Mouse (Mus musculus) R1 (cell line): ENCODE data around the gene Foxp4.

Experiments used
- DNase-seq: peaks from one replicate; pipeline ENCODE4 v3.0.0-alpha.2; 2018; ENCODE audit warnings: low read depth, low spot score

The Foxp4 gene

DNA sequence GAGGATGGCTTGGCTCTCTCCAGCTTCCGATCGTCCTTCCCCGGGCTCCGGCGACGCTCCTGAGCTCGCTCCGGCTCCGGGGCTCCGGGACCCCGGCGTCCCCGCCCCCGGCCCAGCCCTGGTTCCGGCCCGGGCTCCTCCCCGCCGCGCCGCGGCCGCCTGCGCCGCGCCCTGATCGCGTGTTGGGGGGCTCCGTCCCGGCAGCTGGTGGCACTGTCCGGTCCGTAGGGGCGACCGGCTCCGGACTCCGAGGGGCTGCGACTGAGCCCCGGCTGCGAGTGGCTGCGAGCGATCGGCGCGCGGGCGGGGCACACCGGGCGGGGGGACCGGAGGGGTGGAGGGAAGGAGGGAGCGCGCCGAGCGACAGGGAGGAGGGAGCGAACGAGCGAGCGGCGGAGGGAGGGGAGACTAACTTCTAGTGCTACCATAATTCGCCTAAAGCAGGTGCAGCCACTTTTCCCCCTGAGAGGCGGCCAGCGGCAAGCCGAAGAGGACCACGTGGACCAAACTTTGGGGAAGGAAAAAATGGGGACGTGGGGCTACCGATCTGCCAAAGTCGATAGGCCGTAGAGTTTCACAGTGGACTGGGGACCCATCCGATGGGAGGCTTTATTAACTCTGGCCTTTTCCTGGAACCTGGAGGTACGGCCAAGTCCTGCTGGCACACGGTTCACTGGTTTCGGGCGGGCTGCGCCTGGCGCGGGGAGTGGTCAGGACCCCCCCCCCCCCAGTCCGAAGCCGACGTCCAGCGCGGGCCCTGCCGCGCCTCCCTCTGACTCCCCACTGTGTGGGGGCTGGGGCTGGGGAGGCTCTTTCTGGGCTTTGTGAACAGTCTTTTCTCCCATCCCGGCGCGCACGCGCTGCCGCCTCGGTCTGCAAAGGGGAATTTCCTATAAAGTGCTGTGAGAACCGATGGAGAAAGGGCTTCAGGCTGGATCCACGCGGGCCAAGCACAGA, at the start of gene Foxp4:
TSS of gene Foxp4 (minus strand) at position 263 of the 957 bp plus-strand sequence.
- peak; percentile 94 for DNase-seq

DNA sequence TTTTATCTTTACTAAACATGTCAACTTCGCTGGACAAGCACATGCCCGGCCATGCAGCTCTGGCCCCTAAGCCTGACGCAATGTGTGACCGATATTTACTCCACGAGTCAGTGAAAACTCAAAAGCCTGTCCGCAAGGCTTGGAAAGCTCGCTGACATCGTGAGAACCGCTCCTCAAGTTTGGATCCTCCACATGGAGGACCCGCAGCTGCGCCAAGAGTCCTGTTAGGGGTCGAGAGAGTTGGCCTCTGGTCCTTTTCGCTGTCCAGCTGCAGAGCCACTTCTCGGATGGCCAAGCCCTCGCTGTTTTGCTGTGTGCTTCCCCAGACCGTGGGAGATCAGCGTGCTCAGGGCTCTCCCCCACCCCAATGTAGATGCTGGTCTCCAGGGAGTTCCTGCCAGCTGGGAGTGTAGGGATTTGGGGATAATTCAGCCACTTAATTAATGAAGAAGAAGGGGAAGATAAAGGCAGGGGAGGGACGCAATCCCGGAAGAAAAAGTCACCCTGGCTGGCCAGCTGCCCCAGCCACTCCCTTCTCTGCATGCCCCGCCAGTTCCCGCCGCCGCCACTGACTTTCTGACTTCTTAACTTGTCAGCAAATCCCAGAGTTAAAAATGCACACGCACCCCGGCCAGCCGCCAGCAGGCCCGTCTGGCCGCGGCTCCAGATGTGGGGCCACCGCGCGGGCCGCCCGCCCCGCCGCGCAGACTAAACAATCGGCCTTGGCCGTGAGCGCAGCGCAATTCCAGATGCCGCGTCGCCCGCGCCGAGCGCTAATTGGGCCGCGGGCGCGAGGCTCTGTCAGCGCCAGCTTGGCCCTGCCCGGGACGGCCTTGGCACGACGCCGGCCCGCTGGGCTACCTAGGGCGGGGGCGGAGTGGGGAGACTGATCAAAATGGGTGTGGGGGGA, 49.4 kb upstream of the Foxp4 start:
- DNase-seq, result peak; percentile 58

DNA sequence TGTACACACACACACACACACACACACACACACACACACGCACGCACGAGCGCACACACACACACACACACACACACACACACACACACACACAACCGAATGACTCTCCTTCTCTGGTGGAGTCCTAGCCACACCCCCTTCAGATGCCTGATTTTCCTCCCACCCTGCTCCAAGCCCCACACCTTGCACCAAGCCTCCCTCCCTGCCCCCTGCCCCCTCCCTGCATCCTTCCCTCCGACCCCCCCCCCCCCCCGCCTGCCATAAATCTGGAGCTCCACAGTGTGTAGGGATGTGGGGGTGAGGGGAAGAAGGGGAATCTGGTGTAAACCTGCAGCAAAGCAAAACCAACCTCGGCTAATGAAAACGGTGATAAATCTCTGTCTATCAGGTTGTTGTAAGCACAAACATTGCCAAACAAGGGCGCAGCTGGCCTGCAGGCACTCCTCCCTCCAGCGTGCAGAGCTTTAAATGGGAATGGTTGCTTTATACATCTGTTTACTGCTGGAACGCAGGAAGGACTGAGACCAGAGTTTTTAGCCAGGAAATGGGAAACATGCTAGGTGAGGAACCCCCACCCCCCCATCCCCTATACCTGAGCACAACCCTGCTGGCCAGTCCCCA, 41.5 kb upstream of the Foxp4 start:
- no peak for DNase-seq

DNA sequence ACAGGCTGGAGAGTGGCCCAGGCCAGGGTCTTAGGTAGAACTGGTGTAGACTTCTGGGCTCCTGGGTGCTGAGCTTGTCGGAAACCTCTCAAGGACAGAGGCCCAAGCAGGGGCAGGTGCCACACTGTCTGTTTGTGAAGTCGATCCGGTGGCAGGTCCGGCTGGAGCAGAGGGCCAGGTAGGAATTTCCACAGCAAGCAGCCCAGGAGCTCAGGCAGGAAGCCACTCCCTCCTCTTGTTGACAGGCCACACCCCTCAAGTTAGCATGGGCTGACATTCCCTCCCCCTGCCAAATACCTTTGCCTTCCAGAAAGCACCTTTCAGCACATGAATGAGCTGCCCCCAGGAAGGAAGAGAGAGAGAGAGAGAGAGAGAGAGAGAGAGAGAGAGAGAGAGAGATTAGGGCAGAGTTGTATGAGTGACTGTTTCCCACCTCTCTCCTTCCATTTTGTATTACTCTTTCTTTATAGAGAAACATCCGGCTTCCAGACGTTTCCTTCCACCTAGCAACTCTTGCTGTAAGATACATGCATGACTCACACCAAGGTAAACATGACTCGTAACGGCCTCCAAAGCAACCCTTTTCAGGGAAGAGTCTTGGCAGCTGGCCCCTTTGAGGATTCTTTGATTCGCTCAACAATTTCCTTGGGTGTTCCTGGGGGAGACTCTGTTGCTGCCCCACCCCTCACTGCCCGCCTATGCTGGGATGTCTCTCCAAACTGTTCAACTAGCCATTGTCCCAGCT, 33.8 kb upstream of the Foxp4 start:
- DNase-seq, result peak; percentile 92

DNA sequence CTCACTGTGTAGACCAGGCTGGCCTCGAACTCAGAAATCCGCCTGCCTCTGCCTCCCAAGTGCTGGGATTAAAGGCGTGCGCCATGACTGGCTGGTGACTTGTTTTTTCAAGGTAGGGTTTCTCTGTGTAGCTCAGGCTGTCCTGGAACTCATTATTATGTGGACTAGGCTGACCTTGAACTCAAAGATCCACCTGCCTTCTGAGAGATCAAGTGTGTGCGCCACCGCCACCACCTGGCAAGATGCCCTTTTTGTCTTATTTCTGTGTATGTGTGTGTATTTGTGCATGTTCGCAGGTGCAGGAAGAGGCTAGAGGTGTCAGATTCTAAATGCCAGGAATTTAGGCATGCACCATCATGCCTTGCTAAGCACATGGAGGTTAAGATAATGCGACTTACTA, 32.0 kb upstream of the Foxp4 start:
- peak; percentile 75 for DNase-seq

DNA sequence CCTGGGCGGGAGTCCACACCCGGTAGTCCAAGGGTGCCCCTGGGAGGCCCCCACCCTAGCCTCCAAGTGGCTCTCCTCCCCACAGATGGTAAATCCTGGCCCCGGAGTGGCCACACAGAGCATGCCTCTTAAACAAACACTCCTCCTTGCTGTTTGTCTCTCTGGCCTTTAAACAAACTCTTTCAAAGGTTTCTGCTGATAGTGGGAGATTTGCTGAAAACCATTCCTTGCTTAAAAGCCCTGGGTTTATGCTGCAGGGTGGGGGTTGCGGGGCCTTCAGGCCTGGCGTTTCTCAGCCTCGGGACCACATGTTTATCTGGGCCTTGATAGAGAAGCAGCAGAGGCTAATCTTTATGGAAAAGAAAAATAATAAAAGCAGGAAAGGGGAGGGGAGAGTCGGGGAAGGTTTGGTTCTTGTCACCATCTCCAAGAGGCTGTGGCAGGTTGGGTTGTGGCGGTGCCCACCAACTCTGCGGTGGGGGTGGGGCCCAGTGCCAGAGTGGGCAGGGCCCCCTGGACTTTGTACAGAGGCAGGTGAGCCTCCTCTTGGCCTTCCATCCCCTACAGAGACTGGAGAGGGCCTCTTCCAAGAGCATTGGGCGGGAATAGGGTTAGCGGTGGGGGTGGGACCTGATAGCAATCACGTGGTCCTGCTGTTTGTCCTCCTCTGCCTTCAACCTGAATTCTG, 30.8 kb upstream of the Foxp4 start:
- DNase-seq, result peak; percentile 66

DNA sequence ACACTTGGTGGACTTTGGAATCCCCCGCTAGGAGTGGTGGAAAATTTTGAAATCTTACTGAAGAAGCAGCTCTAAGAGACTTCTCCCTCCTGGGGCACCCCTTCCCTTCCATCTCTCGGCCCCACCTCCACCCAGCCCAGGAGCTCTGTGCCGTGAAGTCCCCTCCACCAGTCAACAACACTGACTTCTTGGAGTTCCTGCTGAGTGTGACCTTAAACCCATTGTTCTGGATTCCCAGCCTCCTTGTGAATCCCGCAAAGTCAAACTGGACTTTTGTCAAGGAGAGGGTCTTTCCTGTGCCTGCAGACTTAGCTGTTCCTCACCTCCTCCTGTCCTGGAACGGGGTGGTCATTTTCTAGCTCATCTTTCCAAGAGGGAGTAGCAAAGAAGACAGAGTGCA, 28.8 kb upstream of the Foxp4 start:
- DNase-seq, result peak; percentile 76

DNA sequence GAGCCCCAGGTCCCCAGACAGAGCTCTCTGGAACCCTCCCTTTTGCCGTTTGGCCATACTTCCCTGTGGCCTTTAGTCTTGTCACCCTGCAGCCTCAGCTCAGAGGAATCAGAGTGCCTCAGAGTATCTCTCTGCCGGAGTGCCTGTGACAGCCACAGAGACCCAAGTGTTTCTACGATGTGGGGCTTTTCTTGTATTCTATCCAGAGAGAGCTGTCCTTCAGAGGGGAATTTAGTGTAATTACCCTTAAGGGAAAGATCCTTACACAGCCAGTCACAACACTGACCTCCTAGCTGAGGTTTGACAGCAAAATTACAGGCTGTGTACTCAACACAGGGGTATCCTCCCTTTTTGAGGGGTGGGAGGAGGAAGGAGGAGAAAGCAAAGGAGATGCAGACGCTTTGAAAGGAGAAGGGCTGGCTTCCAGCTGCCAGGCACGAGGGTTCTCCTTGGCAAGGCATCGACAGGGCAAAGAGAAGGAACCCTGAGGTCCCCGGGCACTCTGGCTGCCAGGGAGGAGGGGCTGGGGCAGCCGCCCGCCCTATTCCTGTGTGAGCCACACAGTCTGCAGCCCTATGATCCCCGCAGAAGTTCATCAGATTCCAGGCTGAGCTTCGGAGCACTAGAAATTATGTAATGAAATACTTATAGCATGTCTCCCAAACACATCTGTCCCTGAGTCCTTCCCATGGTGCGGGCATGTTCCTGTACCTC, 28.1 kb upstream of the Foxp4 start:
- DNase-seq, result no peak

DNA sequence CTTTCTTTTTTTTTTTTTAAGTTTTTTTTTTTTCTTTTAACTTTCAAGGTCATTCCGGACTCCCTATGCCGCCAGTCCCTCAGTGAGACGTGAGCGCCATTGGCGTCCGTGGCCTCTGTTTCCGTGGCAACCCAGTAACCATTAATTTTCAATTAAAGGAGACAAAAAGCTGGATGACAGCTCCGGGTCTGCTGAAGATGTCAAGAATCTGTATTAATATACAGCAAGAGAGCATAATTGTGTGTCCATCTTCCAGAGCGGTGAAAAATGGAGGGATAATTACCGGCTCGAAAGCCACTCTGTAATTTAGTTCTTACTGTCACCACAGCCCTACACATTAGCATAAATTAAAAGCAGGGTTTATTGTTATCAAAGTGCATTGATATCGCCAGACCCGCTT, 27.0 kb upstream of the Foxp4 start:
- DNase-seq, result peak; percentile 39

DNA sequence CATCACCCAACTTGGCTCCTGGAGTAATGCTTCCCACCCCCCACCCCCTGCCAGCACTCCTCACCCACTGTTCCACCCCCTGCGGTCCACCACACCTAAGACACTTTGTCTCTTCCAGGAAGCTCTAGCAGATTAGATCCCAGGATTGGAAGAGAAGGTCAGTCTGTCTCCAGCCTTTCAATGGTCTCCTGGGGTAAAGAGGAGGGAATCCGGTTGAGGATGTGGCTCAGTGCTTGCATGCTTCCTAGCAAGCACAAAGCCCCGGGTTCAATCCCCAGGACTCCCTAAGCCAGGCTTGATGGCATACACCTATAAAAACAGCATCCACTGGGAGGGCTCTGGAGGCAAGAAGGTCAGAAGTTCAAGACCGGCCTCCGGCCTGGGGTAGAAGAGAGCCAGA, 26.4 kb upstream of the Foxp4 start:
- peak; percentile 65 for DNase-seq

DNA sequence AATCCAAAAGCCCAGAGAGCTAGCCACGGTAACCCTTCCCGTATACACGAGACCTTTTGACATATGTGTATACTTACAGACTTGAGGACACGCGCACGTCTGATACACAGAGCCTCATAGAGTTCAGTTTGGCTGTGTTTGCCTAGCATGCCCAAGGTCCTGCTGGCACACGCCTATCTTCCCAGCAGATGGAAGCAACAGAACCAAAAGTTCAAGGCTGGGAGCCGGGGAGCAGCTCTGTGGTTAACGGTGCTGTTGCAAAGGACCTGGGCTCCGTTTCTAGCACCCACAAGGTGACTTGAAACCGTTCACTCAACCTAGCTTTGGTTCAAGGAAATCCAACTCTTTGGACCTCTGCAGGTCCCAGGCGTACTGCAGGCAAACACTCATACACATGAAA, 25.0 kb upstream of the Foxp4 start:
- no peak for DNase-seq

DNA sequence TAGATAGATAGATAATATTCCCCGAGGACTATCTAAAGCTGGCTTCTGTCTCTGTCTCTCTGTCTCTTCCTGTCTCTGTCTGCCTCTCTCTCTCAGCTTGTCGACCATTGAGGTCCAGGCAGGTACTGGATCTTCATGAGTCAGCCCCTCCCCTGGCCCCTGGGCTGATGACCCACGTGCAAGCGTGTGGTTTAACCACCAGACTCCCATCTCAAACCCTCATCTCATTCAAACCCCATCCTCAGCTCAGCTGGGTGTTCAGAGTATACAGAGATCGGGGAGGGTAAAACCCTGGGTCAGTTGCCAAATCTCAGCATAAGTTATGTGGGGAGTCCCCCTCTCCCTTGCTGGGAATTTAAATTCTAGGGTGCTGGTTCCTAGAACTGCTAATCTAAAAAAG, 24.3 kb upstream of the Foxp4 start:
- no peak for DNase-seq

DNA sequence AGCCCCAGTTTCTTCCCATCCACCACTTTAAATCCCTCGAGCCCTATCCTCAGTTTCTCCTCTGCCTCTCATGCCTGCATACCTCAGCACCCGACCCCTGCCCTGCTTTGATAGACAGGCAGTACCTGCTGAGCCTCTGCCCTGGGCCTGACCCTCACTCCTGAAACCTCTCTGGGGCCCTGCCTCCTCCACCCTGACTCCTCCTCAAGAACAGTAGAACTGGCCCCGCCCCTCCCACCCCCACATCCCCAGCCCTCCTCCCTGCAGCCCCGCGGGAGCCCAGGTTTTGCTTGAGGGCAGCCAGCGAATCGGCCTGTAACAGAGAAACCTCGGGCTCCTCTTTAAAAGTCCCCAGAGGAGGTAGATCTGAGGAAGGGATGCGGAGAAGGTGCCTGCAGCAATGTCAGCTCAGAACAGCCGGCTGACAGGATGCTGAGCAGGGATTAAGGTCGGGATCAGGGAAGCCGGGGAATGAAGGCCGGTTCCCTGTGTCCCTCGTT, 22.5 kb upstream of the Foxp4 start:
- peak; percentile 88 for DNase-seq

DNA sequence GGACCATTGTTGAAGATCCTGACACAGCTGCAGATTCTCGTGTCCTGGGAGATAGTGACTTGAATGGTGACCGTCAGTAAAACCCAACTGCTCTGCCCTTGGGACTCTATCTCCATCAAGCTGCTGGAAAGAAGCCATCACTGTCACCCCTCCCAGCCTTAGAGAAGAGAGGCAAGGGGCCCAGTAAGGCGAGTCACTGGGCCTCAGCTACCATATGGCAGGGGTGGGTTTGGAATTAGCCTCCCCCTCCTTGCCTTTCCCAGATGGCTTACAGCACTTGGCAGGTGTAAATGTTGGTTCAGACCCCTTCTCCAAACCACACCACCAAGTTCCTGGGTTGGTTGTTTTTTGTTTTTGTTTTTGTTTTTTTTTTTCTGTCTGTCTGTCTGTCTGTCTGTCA, 21.7 kb upstream of the Foxp4 start:
- DNase-seq, result no peak

DNA sequence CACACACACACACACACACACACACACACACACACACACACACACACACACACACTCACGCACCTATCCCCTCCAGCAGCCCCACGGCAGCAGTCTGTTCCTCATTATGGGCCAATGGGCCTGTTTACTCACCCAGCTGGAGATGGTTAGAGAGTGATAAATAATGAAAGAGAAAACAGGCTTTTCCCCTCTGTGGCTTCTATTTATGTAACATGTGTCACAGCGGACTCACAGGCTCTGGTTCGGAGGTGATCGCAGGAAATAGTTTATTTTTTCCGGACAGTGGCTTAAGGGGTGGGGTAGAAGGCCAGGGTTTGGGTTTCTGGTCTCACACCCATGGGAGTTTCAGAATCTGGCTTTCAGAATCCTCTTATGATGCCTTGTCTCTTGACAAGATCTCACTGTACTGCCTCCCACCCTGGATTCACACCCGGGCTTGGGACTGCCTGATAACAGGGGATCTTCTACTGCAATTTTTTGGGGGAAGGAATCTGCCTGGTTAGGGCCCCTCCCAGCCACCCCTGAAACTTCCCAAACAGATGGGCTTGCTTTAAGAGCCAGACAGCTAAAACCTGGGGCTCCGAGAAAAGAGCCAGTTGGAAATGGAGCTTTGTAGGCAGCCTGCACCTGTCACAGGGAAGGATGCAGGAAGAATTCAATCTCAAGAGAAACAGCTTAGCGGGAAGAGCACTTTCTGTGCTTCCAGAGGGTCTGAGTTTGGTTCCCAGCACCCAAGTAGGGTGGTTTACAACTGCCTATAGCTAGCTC, 18.8 kb upstream of the Foxp4 start:
- no peak for DNase-seq

DNA sequence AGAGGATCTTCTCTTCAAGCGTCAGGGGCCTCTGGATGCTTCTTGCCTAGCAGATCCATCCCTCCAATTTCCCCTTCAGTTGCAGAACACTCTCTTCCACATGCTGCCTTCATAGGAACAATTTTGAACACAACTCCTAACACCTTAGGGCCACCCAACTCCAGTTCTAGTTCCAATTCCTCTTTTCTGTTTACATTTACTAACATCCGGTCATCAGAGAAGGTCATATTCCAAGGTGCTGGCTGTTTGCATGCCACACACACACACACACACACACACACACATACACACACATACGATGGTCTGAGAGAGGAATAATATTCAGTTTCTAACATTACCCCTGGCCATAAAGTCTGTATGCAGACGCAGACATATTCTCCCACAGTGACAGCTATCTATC, 17.6 kb upstream of the Foxp4 start:
- DNase-seq, result no peak

DNA sequence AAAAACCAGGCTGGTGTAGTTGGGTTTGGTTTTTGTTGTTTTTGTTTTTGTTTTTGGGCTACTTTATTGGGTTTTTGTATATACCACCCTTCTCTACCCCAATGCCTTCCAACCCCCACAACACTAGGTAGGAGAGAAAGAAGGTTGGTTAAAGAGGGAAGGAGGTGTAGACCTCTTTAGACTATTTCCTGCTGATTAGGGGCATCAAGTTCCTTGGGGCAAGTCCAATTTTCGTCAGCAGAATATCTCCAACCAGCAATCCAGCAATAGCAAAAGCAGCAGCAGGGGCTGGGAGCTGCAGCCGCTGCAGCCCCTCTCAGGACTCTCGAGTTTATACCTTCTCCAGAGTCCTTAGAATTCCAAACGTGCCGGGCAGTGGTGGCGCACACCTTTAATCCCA, 14.4 kb upstream of the Foxp4 start:
- no peak for DNase-seq

DNA sequence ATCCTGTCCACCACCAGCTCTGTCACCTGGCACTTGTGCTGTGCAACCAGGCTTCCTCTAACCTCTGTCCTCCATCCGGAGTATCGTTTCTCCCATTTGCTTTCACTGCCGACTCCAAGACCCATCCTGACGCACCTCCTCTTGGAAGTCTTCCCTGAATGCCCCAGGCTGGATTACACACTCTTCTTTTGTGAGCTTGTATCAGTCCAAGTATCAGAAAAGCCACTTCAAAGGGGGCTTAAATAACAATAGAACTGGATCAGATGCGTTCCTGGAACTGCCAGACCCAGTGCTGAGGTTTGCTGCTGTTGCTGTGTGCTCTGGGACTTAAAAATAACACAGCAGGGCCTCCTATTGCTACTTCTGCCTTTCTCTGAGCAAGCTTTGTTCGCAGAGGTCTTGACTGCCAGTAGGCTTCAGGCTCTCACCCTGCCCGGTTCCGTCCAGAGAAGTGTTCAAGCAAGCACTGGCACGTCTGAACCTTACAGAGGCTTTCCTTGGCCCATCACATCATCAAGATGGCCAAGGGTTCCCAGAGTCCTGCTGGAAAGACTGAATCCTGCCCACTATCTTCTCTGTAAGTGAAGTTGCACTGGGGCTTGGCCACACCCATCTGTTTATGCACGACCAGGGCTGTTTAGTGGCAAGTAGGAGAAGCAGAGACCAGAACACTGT, 13.6 kb upstream of the Foxp4 start:
- DNase-seq, result peak; percentile 70

DNA sequence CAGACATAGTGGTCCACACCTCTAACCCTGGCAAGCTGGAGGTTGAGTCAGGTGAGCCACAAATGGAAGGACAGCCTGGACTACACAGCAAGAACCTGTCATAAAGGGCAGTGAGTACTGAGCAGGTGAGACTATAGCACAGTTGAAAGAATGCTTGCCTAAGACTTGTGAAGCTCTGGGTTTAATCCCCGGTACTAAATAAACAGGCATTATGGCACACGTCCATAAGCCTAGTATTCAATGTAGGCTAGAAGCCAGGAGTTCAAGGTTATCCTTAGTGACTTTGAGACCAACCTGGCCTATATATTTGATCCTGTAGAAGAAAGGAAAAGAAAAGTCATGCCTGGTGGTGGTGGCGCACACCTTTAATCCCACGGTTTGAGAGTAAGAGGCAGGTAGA, 12.1 kb upstream of the Foxp4 start:
- no peak for DNase-seq
